Mouse (Mus musculus): Measurements from ENCODE around the gene Krtap3-1. TPM values are rescaled to one million over a fixed set of nuclear protein-coding genes. Genes with fewer than 3 reads are reported as not detected.
"Not testable (repeated sequence)": the region's sequence is repeated elsewhere in the genome, so short reads cannot be mapped to it uniquely, and the experiment has no call there.

Gene Krtap3-1
- polyA plus RNA-seq (2014; fragmentation: Nextera tagmentation; extraction: Ambion mirVana): not detected in 2 replicates

- no peak within 1 kb of the TSS for H3K9ac ChIP-seq (ENCODE audit: low read depth, low read length)
- no peak for ATAC-seq (replicated peaks; ENCODE audit: insufficient number of reproducible peaks, low FRiP score, low TSS enrichment)
- WGBS (ENCODE audit: insufficient replicate concordance): 77% methylated on average over 7 of the region's 7 CpGs
These were observed at the start of gene Krtap3-1 for GRCm38 (mm10) chr11:99566530-99566929. Gene Krtap3-1, minus strand, starts transcription at chr11:99566630.

GRCm38 (mm10) chr11:99614796-99615363 is 48.5 kb upstream of the Krtap3-1 start, which contains the start of gene Krtap2-4:
Gene Krtap2-4, minus strand, starts transcription at chr11:99614846.
- Histone ChIP-seq H3K4me1 (ENCODE audit: control insufficient read depth, insufficient read depth, low read length) (no peaks in the 10 kb centered on the region), H3K27ac (ENCODE audit: low read depth, low read length) (no peak within 1 kb of the TSS)

More at GRCm38 (mm10) chr11:99566530-99566929, at the start of gene Krtap3-1:
- no peak within 1 kb of the TSS for H3K4me3 ChIP-seq (ENCODE audit: low read depth, low read length)
- no peaks in the 10 kb centered on the region for H3K27me3 ChIP-seq (ENCODE audit: control insufficient read depth, insufficient read depth, low read length)
- no peak within 1 kb of the TSS for H3K27ac ChIP-seq (ENCODE audit: low read depth, low read length)
- H3K4me1 ChIP-seq (ENCODE audit: control insufficient read depth, insufficient read depth, low read length): no peaks in the 10 kb centered on the region
- H3K9me3 ChIP-seq (replicated peaks; ENCODE audit: control insufficient read depth, low read length): no peaks in the 10 kb centered on the region
- H3K4me2 ChIP-seq: no peak within 1 kb of the TSS
- H3K36me3 ChIP-seq (ENCODE audit: control insufficient read depth, insufficient read depth, low read length): no peaks in the 10 kb centered on the region

GRCm38 (mm10) chr11:99610089-99610488 is 43.7 kb upstream of the Krtap3-1 start, which contains the start of gene Gm11937:
Gene Gm11937, minus strand, starts transcription at chr11:99610189.
- not testable (repeated sequence) for H3K9me3 ChIP-seq (replicated peaks; ENCODE audit: control insufficient read depth, low read length); H3K4me1 ChIP-seq (ENCODE audit: control insufficient read depth, insufficient read depth, low read length); H3K36me3 ChIP-seq (ENCODE audit: control insufficient read depth, insufficient read depth, low read length); H3K4me2 ChIP-seq; ATAC-seq (replicated peaks; ENCODE audit: insufficient number of reproducible peaks, low FRiP score, low TSS enrichment); H3K9ac ChIP-seq (ENCODE audit: low read depth, low read length); H3K27me3 ChIP-seq (ENCODE audit: control insufficient read depth, insufficient read depth, low read length); H3K4me3 ChIP-seq (ENCODE audit: low read depth, low read length); H3K27ac ChIP-seq (ENCODE audit: low read depth, low read length)
- 68% methylated on average over 1 of the region's 2 CpGs for WGBS (ENCODE audit: insufficient replicate concordance)

More at GRCm38 (mm10) chr11:99614796-99615363, 48.5 kb upstream of the Krtap3-1 start, which contains the start of gene Krtap2-4:
- Histone ChIP-seq H3K9me3 (replicated peaks; ENCODE audit: control insufficient read depth, low read length) (no peaks in the 10 kb centered on the region), H3K4me2 (no peak within 1 kb of the TSS), H3K9ac (ENCODE audit: low read depth, low read length) (no peak within 1 kb of the TSS), H3K4me3 (ENCODE audit: low read depth, low read length) (no peak within 1 kb of the TSS), H3K36me3 (ENCODE audit: control insufficient read depth, insufficient read depth, low read length) (no peaks in the 10 kb centered on the region), H3K27me3 (ENCODE audit: control insufficient read depth, insufficient read depth, low read length) (no peaks in the 10 kb centered on the region)
- 65% methylated on average over 3 of the region's 3 CpGs for WGBS (ENCODE audit: insufficient replicate concordance)
- ATAC-seq (replicated peaks; ENCODE audit: insufficient number of reproducible peaks, low FRiP score, low TSS enrichment): no peak

GRCm38 (mm10) chr11:99609126-99609525 is 42.7 kb upstream of the Krtap3-1 start:
- Histone ChIP-seq H3K4me3 (ENCODE audit: low read depth, low read length) (no peak overlapping the region), H3K4me1 (ENCODE audit: control insufficient read depth, insufficient read depth, low read length) (no peaks in the 10 kb centered on the region), H3K9ac (ENCODE audit: low read depth, low read length) (no peak overlapping the region), H3K9me3 (replicated peaks; ENCODE audit: control insufficient read depth, low read length) (no peaks in the 10 kb centered on the region), H3K27ac (ENCODE audit: low read depth, low read length) (no peak overlapping the region), H3K27me3 (ENCODE audit: control insufficient read depth, insufficient read depth, low read length) (no peaks in the 10 kb centered on the region), H3K4me2 (no peak overlapping the region), H3K36me3 (ENCODE audit: control insufficient read depth, insufficient read depth, low read length) (no peaks in the 10 kb centered on the region)
- 52% methylated on average over 1 of the region's 1 CpGs for WGBS (ENCODE audit: insufficient replicate concordance)
- no peak for ATAC-seq (replicated peaks; ENCODE audit: insufficient number of reproducible peaks, low FRiP score, low TSS enrichment)

GRCm38 (mm10) chr11:99603208-99603607 is 36.8 kb upstream of the Krtap3-1 start, which contains the start of gene Gm11938:
Gene Gm11938, minus strand, starts transcription at chr11:99603308.
- ATAC-seq (replicated peaks; ENCODE audit: insufficient number of reproducible peaks, low FRiP score, low TSS enrichment); H3K27me3 ChIP-seq (ENCODE audit: control insufficient read depth, insufficient read depth, low read length); H3K4me2 ChIP-seq; H3K9ac ChIP-seq (ENCODE audit: low read depth, low read length); H3K4me1 ChIP-seq (ENCODE audit: control insufficient read depth, insufficient read depth, low read length); H3K36me3 ChIP-seq (ENCODE audit: control insufficient read depth, insufficient read depth, low read length); H3K27ac ChIP-seq (ENCODE audit: low read depth, low read length); H3K9me3 ChIP-seq (replicated peaks; ENCODE audit: control insufficient read depth, low read length); H3K4me3 ChIP-seq (ENCODE audit: low read depth, low read length): not testable (repeated sequence)
- WGBS (ENCODE audit: insufficient replicate concordance): 70% methylated on average over 1 of the region's 1 CpGs

- not testable (repeated sequence) for H3K4me2 ChIP-seq; ATAC-seq (replicated peaks; ENCODE audit: insufficient number of reproducible peaks, low FRiP score, low TSS enrichment); H3K9me3 ChIP-seq (replicated peaks; ENCODE audit: control insufficient read depth, low read length); H3K4me1 ChIP-seq (ENCODE audit: control insufficient read depth, insufficient read depth, low read length); H3K4me3 ChIP-seq (ENCODE audit: low read depth, low read length); H3K9ac ChIP-seq (ENCODE audit: low read depth, low read length); H3K27me3 ChIP-seq (ENCODE audit: control insufficient read depth, insufficient read depth, low read length); H3K36me3 ChIP-seq (ENCODE audit: control insufficient read depth, insufficient read depth, low read length); H3K27ac ChIP-seq (ENCODE audit: low read depth, low read length)
- 73% methylated on average over 6 of the region's 6 CpGs for WGBS (ENCODE audit: insufficient replicate concordance)
These were observed 31.3 kb upstream of the Krtap3-1 start, which contains the start of gene Krtap9-3 for GRCm38 (mm10) chr11:99597742-99598141. Gene Krtap9-3, minus strand, starts transcription at chr11:99598105.

- Histone ChIP-seq H3K4me3 (ENCODE audit: low read depth, low read length) (no peak within 1 kb of the TSS), H3K9me3 (replicated peaks; ENCODE audit: control insufficient read depth, low read length) (no peaks in the 10 kb centered on the region)
- 68% methylated on average over 6 of the region's 6 CpGs for WGBS (ENCODE audit: insufficient replicate concordance)
These were observed 24.6 kb upstream of the Krtap3-1 start, which contains the start of gene Krtap1-3 for GRCm38 (mm10) chr11:99590981-99591380. Gene Krtap1-3, minus strand, starts transcription at chr11:99591339.

GRCm38 (mm10) chr11:99585096-99585495 is 18.7 kb upstream of the Krtap3-1 start:
- H3K27me3 ChIP-seq (ENCODE audit: control insufficient read depth, insufficient read depth, low read length): no peaks in the 10 kb centered on the region
- H3K4me2 ChIP-seq: no peak overlapping the region
- 86% methylated on average over 7 of the region's 7 CpGs for WGBS (ENCODE audit: insufficient replicate concordance)
- ATAC-seq (replicated peaks; ENCODE audit: insufficient number of reproducible peaks, low FRiP score, low TSS enrichment): no peak
- H3K4me1 ChIP-seq (ENCODE audit: control insufficient read depth, insufficient read depth, low read length): no peaks in the 10 kb centered on the region
- no peaks in the 10 kb centered on the region for H3K9me3 ChIP-seq (replicated peaks; ENCODE audit: control insufficient read depth, low read length)
- H3K27ac ChIP-seq (ENCODE audit: low read depth, low read length): no peak overlapping the region
- no peak overlapping the region for H3K9ac ChIP-seq (ENCODE audit: low read depth, low read length)
- H3K36me3 ChIP-seq (ENCODE audit: control insufficient read depth, insufficient read depth, low read length): no peaks in the 10 kb centered on the region
- H3K4me3 ChIP-seq (ENCODE audit: low read depth, low read length): no peak overlapping the region

More at GRCm38 (mm10) chr11:99590981-99591380, 24.6 kb upstream of the Krtap3-1 start, which contains the start of gene Krtap1-3:
- H3K4me2 ChIP-seq: no peak within 1 kb of the TSS
- no peak for ATAC-seq (replicated peaks; ENCODE audit: insufficient number of reproducible peaks, low FRiP score, low TSS enrichment)
- no peaks in the 10 kb centered on the region for H3K27me3 ChIP-seq (ENCODE audit: control insufficient read depth, insufficient read depth, low read length)
- no peaks in the 10 kb centered on the region for H3K36me3 ChIP-seq (ENCODE audit: control insufficient read depth, insufficient read depth, low read length)
- no peak within 1 kb of the TSS for H3K27ac ChIP-seq (ENCODE audit: low read depth, low read length)
- H3K9ac ChIP-seq (ENCODE audit: low read depth, low read length): no peak within 1 kb of the TSS
- no peaks in the 10 kb centered on the region for H3K4me1 ChIP-seq (ENCODE audit: control insufficient read depth, insufficient read depth, low read length)
